Mouse (Mus musculus): ENCODE data around the gene Mdfic.
A peak's percentile ranks its signal among the peaks of the same experiment; 100 is the strongest.
"Not testable (repeated sequence)": the region's sequence is repeated elsewhere in the genome, so short reads cannot be mapped to it uniquely, and the experiment has no call there.

The Mdfic gene

DNA sequence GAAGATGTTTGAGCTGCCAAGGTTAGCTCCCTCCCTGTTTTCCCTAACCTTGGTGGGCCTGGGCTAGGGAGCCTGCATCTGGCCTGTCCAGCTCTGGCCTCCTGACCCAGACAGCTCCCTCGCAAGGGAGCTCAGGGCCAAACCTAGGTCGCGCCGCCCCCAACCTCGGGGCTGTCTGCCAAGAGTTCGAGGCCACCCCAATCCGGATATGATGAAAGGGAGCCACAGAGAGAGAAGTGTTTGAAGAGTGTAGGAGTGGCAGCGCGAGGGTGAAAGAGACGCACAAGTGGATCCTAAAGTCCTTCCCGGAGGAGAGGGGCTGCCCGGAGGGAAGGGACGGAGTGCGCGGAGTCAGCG, at the start of gene Mdfic:
Gene Mdfic, plus strand, starts transcription at position 201 of the 357 bp plus-strand sequence.
- DNase-seq (ENCODE audit: low spot score in 2 of 2): peak; percentile 26 to 38

DNA sequence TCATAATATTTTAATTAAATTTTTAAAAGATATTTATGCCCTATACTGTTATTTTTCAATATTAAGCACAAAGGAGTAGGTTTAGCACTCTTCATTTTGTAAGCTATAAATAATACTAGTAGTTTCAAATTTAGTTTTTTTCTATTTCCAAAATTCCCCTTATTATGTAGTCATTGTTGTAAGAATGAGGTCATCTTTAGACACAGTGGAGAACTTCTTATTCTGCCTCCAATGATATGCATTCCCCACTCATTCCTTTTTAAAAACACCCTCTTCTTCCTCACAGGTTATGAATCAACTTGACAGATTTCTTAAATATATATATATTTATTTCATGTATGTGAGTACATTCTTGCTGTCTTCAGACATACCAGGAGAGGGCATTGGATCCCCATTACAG, 49.1 kb upstream of the Mdfic start:
- DNase-seq (ENCODE audit: low spot score in 2 of 2): no peak

DNA sequence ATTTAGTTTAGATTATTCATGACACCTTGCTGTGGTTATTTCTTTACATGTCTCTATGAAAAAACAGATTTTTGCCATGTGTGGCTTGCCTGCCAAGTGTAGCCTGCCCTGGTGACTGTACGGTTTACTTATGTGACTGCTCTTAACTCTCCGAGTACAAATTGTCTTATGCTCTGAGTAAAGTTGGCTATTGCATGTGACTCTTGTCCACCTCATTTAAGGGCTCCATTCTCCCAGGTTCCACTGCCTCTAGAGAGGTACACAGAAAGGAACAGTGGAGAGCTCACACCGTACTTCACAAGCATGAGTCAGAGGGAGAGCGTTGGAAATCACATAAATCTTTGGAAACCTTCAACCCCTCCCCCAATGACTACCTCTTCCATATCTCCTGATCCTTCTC, 10.4 kb upstream of the Mdfic start:
- no peak for DNase-seq (ENCODE audit: low spot score in 2 of 2)

DNA sequence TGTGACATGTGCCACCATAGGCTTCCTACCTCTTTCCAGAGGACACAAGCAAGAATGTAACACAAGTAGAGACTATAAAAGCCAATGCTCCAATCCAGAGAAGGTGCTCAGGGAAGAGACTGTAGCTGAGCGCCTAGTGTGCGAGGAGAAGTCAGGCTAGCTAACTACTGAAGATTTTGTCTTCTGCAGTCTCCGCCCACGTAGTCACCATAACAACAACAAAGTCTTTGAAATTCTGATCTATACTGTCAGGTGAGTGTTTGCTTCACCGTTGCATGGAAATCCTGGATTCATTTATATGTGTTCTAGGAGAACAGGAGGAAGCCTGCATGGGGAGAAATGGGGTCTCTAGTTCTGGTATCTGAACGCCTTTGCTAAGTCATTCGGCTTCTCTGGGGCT, 9.8 kb upstream of the Mdfic start:
- no peak for DNase-seq (ENCODE audit: low spot score in 2 of 2)

DNA sequence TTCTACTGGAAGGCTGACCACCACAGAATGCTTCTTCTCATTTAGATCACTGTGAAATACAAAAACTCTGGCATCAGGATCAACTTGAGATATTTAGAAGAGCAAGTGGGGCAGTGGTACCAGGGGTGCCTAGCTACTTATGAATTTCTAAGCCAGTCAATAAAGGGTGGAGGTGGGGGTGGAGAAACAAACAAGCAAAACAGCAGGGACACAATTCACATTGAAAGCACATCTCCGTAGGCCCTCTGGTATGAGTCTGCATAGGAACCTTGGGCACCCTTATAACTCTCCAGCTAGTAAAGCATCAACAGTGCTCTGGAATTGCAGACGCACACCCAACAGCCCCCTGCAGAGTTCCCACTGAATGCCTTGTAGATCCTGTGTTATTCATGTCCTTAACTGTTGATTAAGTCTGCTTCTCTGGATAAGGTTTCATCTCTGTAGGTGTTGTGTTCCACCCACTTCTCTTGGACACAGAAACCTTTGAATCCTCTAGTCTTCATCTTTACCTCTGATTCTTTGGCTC, 7.5 kb upstream of the Mdfic start:
- no peak for DNase-seq (ENCODE audit: low spot score in 2 of 2)

DNA sequence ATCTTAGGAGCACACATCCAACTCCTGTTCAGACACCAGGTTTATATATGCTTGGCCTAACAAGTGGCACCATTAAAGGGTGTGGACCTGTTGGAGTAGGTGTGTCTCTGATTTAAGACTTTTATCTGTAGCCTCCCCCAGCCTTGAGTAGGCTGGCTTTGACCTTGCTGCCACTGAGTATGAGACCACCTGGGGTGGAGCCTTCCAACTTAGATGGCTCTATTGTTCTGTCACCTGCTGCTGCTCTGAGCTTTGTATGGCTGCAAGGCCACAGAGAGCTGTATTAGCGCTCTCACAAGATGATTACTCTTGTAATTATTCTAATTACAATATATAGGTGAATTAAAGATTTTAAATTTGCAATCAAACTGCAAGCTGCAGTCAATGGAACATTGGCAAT, 6.4 kb upstream of the Mdfic start:
- DNase-seq (ENCODE audit: low spot score in 2 of 2): not testable (repeated sequence)

DNA sequence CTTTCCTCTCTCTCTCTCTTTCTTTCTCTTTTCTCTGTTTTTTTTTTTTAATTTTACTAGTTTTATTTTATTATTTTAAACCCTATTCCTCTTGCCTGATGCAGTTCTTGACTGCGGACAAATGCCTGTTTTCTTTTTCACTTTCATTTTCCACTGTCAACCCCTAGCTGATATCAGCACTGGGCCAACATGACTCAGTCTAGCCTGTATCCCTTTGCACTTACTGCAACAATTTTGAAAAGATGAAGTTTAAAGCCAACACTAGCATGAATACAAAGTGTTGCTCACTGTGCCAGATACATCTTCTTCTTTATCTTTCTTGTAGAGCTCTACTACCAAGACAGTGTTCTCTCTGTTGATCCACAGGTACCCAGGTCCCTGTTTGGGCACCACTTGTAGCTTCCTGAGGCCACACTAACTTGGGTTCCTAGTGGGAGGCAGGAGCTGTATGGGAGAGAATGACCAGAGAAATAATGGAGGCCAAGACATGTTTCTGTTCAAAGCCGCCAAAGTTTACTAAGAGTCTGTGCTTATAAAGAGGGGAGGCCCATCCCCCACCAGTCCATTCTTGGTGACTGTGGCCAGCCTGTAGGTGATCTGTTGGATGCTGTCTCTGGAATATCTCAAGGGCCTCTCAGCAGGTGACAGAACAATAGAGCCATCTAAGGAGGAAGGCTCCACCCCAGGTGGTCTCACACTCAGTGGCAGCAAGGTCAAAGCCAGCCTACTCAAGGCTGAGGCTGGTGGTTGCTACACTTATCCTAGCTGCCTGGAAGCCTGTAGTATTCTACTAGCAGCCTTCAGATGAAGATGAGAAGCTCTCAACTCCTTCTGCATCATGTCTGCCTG, 5.2 kb upstream of the Mdfic start:
- no peak for DNase-seq (ENCODE audit: low spot score in 2 of 2)

DNA sequence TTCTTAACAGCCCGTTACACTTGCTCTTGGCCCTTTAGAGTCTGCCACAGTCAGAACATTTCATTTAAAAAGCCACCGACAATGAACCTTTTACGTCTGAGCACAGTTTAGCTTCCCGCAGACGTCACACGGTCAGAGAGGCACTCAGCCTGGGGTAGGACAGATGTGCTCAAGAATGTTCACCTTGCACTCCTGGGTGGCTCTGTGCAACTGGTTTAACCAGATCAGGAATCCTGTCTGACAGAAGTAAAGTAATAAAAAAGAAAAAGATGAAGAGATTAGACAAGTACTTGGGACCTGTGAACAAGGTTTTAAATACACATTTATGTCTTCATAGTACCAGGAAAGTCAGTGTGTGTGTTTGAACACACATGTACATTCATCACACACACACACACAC, 542 bp upstream of the Mdfic start:
- no peak for DNase-seq (ENCODE audit: low spot score in 2 of 2)

DNA sequence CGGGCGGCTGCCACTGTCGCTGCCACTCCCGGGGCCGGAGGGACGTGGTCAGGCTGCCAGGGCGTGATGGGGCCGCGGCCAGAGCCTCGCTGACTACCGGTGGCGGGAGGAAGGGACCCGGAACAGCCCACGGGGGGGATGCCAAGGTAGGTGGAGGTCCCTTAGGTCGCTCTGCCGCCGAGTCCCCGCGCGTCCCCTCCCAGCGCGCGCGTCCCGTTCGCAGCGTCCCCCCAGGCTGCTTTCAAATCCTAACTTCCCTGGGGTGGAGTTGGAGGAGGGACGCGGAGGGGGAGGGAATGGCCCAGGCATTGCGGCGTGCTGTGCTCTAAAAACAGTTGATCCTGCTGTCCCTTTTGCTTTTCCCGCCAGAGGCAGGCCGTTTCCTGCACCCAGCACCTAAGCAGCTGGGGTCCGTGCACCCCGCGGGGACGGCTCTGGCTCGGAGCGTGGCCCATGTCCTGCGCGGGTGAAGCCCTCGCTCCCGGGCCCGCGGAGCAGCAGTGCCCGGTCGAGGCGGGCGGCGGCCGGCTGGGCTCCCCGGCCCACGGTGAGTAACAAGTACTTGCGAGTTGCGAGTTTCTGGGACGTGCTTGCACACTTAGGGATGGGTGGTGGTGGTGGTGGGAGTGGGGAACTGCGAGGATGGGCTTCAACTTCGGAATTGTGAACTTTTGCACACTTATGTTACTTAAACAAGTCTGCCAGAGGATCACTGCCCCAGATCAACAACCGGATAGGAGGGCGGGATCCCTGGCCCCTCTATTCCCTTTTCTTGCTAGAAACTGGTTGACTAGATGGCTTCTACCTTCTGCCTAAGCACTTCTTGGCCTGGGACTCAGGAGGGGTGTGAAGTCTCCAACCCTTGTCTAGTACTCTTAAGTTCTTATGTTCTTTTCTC, 606 bp downstream of the Mdfic start:
- peak; percentile 18 to 32 for DNase-seq (ENCODE audit: low spot score in 2 of 2)

DNA sequence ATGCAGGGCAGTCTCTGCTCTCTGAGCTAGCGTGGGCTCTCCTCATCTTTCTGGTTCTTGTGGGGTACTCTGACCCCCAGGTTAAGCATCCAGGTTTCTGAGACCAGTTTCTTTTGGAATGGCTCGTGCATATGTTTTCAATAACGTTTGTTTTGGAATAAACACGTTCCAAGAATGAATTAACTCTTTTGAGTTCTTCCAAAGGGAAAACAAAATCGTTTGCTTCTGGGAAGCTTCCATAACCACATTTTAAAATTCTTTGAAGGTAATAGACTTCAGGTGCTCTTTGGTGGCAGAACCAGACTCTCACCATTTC, 1.2 kb downstream of the Mdfic start:
- no peak for DNase-seq (ENCODE audit: low spot score in 2 of 2)

DNA sequence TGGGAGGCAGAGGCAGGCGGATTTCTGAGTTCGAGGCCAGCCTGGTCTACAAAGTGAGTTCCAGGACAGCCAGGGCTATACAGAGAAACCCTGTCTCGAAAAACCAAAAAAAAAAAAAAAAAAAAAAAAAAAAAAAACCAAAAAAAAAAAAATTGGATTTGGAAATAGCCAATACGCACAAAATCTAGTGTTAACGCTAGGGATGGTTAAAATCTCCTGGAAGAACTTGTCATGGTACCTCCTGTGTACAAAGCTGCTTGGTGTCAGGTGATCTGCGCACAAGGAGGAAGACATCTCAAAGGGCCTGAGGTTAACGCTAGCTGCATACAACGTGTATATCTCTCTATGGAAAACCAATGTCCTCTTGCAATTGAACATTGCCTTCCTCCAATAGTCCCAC, 2.2 kb downstream of the Mdfic start:
- not testable (repeated sequence) for DNase-seq (ENCODE audit: low spot score in 2 of 2)

DNA sequence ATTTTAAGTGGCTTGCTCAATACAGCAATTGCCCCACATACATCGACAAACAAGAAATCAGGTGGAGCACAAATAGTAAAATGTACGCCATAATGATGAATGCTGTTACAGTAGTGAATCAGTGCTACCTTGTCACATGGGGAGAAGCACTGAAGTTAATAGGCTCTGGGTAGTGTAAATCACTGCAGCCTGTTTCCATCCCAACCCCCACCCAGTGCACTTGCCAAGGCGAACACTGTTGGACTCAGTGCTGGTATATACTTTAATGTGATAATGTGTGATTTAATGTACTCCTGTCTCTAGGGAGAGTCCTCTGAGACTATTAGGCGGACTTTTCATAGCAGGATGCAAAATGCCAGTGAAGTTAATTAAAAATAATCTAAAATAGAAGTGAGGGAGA, 3.8 kb downstream of the Mdfic start:
- no peak for DNase-seq (ENCODE audit: low spot score in 2 of 2)

DNA sequence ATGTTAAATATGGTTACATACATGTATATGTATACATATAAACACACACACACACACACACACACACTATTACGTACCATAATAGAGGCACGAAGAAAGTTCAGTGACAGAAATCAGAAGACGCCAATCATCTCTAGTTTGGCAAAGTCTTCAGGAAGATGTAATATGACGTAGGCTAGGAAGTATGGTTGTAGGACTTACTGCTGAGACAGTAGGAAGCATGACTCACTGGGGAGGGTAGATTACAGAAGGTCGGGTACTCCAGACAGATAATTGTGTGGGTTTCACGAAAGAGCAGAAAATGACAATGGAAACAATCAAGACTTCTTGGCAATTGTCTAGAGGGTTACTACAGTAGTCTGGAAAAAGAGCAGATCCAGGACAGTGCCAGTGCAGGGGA, 6.0 kb downstream of the Mdfic start:
- no peak for DNase-seq (ENCODE audit: low spot score in 2 of 2)

DNA sequence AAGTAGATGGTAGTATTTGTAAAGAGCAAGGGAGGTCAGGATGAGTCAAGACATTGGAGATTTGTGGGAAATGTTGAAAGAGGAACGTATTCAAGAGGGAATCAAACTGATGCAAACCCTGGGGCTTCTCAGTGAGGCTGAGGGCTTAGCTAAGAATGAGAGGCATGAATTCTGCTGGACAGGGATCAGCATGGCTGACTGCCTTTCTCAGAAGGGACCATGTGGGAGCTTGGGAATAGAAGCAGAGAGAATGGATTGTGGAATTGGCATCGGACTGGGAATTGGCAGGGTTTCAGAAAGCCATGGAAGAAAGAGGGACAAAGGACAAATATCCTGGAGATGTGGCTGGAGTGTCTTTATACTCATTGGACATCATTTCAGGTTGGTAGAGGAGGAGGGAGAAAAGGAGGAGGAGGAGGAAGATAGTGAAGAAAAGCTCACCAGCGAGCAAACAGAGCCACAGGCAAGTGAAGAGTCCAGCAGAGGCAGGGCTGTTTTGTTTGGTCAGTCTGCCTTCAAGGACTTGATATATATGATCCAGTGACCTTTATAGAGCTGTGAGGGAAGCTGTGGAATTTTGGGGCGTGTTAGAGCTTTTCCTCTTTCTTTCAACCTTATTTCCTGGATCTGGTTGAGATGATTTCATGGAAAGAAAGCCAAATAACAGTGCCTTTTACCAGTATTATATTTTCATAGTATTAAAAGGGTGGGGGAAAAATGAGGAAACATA, 7.4 kb downstream of the Mdfic start:
- no peak for DNase-seq (ENCODE audit: low spot score in 2 of 2)

DNA sequence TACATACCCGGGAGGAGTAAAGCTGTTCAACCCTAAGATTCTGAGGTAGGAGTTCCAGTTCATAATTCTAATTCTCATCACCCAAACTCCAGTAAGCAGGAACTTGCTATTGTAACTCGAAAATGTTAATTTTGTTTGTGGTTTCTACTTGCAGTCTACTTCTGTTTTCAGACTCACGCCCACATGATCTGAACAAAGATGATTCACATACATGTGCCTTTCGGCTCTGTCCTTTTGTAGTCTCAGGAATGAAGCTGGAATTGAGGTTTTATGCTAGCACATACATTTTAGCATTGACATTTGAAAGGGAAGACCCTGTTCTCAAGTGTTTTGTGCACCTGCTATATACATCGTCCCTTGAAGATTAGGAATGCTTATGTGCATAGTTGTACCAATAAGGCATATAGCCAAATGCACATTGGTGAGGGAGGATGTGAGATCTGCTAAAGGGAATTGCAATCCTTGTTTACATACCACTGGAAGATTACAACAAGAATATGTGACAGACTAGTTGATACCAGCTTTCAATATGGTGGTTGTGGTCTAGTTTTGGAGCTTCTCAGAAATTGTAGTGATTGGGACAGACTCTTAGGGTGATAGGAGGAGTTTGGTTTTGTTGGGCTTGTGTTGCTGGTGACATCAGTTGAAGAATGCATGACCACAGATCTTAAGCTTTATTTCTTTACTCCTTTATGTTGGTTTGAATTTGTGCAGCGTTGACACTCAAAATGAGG, 8.6 kb downstream of the Mdfic start:
- no peak for DNase-seq (ENCODE audit: low spot score in 2 of 2)

DNA sequence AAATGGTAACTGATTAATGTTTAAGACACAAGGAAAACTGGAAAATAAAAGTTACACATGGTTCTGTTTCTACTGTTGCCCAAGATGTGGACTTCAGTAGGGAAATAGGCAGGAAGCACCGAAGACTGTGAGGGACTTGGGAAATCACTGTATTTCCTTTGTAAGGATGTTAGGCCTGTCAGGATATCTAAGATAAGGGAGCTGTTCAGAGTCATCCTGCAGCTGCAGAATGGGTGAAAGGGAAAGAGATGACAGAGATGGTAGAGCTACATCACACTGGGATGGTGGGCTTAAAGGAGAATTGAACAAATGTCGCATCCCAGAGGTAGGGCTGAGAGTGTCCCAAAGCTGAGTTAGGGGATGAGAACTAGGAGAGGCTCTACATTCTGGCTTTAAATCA, 9.8 kb downstream of the Mdfic start:
- no peak for DNase-seq (ENCODE audit: low spot score in 2 of 2)

DNA sequence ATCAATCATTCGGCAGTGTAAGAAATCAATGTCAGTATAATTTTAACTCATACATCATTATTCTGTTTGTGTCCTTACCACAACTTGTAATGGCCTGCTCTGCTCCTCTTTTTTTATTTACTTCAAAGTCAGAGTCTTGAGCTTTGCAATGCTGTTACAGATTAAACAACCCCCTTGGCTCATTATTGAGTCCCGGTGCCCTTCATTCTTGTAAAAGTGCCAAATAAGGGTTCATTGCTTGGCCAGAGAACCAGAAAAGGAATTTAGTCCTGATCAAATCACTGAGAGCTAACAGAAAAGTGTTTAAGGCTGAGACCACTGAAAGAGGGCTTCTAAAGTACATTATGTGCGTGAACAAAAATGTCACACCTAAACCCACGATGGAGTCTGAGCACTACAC, 10.2 kb downstream of the Mdfic start:
- DNase-seq (ENCODE audit: low spot score in 2 of 2): no peak

DNA sequence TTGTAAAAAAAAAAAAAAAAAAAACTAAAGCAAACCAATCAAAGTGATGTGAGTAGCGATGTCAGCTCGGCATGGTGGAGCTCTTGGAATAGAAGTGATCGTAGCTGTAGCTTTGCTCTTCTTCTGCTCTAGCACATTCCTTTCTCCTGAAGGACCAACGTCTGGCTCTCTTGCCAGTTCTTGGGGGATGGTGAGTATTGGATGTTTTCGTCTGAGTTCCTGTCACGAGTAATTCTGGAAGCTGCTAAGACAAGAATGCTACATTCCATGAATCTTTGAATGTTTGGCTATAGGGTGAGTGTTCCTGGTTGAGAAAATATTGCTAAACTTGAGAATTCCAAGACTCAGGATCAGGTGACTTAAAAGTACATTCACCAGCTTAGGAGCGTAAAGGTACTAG, 11.0 kb downstream of the Mdfic start:
- no peak for DNase-seq (ENCODE audit: low spot score in 2 of 2)

DNA sequence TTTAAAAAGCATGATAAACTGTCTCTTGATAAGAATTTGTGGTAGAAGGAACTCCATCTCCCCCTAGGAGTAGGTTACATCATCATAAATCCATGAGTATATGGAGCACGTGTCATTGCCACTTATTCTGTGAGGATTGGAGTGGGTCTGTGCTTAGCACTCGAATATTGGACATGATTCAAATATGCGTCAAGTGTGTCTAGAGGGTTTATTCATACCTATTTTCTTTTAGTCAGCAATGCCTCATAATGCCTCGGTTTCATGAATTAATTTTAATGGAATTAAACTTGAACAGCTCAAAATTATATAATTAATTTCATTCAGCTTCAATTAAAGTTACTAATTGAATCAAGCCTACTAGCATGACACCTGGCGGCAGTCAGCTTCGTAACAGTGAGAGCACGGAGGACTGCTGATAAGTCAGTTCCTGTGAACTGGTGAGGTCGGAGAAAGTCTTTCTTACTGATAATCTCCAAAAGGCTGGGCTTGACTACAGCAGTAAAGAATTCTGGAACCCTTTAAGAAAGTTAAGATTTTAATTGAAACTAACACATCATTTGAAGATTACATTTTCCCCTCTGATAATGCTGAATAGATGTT, 17.0 kb downstream of the Mdfic start:
- DNase-seq (ENCODE audit: low spot score in 2 of 2): no peak

DNA sequence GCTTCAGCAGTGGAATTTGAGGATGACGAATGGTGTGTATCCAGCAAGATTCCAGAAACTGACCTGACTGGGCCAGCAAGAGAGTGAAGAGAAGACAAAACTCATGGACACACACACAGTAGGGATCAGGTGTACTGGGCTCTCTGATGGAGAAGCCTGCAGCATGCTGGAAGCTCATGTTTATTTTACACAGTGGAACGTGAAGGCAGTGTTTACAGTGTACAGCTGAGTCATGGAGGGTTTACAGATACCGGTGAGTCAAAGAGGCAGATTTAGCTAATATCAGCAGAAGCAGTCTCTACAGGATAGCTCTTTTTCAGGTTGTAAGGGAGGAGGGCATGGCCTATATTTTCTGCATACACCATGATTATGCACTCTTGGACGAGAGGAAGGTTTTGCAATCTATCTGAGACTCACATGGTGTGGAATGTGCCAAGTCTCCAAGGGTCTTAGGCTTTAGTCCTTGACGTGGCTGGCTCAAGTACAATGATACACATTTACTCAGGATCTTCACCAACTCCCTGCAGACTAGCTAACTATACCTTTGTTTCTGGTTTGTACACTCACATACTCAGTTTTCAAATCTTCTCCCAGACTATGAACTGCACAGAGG, 18.0 kb downstream of the Mdfic start:
- DNase-seq (ENCODE audit: low spot score in 2 of 2): no peak

DNA sequence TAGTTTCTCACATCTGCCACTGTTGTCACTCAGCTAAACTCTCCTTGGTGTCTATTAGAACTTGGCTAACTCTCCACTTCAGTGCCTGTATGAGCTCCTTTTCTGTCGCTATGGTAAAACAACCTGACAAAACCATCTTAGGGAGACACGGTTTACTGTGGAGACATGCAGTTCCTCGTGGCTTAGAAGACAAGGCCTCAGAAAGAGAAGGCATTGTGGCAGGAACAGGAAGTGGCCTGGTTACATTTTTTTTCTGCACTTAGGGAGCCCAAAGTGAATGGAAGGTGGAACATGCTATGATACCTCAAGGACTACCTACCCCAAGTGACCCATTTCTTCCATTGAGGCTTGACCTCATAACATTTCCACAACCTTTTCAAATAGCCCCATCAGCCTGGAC, 18.7 kb downstream of the Mdfic start:
- DNase-seq (ENCODE audit: low spot score in 2 of 2): no peak

Data from thymus, postnatal 10 days (tissue).